Mouse (Mus musculus) E14TG2a.4 (cell line): ENCODE results near the gene Cxcl12.

ENCODE experiments used
- CTCF ChIP-seq: conservative IDR thresholded peaks from 2 replicates; pipeline ENCODE4 v1.5.1; 2014; ENCODE audit warnings: low read length
- NANOG ChIP-seq: IDR thresholded peaks from 2 replicates; pipeline ENCODE4 v1.6.1; 2014; ENCODE audit warnings: borderline replicate concordance, low read length, mixed read lengths
- POU5F1 ChIP-seq: IDR thresholded peaks from 2 replicates; pipeline ENCODE4 v1.6.1; 2014; ENCODE audit warnings: low read length, borderline replicate concordance

GRCm38 (mm10) chr6:117163486-117163885 is 4.8 kb upstream of the Cxcl12 start:
- TF ChIP-seq CTCF (no peak), POU5F1 (no peak), NANOG (no peak)
